Comparison of ENCODE assay signal across 9 mouse cellular contexts in the genomic region with DNA sequence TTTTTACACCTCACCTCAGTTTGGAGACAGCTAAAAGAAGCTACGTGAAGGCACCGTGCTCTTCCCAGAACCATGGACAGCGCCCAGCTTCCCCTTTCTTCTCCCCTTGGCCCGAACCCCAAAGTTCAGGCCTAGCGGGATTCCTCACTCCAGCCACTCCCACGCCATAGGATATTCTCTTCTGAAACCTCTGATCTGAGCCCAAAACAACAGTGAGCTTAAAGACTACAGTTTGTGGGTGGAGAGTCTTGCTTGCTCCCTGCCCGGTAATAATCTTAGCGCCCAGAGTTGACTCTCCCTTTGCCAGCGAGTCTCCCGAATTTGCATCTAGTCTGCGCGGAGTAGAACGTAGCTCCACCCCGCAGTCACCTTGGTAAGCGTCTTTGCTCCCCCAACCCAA. TPM values are rescaled to one million over a fixed set of nuclear protein-coding genes. Genes with fewer than 3 reads are reported as not detected.
DNase-seq lines count a peak whose midpoint lies in the region; ATAC-seq and TF ChIP-seq lines count a peak whose summit lies in the region.
"Had no signal": no experiment of that assay in that cellular context is flagged by ENCODE, and none has a peak within 500 bp of the region (broad histone marks: within the 10 kb centered on the region; RNA-seq: fewer than 3 reads in every experiment).

No protein-coding gene starts in this region.

- intact Hi-C loops in left cerebral cortex, adult 2 months (cut with DNase I), result loop anchor here (1.0 to 10.0 kb wide), 3 partner anchors 8 to 1207 kb away; no protein-coding TSS in a partner anchor

- peaks cover 37% of the 10 kb centered on the region for H3K27me3 ChIP-seq in forebrain, embryonic 16.5 days (replicated peaks; ENCODE audit: control insufficient read depth, insufficient read depth, low read length)
- H3K27me3 ChIP-seq in midbrain, embryonic 11.5 days (ENCODE audit: control insufficient read depth, insufficient read depth, low read length), result peaks cover 45% of the 10 kb centered on the region

- 6% methylated on average over 15 of the region's 15 CpGs for WGBS in forebrain, embryonic 16.5 days
- under 1% methylated on average over 15 of the region's 15 CpGs for WGBS in midbrain, embryonic 11.5 days

- ATAC-seq in forebrain, embryonic 16.5 days, result peak; percentile 19; the same call in 1 of the 2 replicates
- ATAC-seq in midbrain, embryonic 11.5 days (ENCODE audit: low FRiP score), result peak; percentile 6
- ATAC-seq in erythroid progenitor cell, adult 5-6 weeks (replicated peaks; ENCODE audit: low FRiP score, poor library complexity, severe bottlenecking), result no peak

- no peaks in the 10 kb centered on the region for H3K9me3 ChIP-seq in forebrain, embryonic 16.5 days (ENCODE audit: control insufficient read depth, low read length)
- H3K9me3 ChIP-seq in midbrain, embryonic 11.5 days (ENCODE audit: control insufficient read depth, low read length), result no peaks in the 10 kb centered on the region

- DNase-seq in left cerebral cortex, adult 2 months (ENCODE audit: extremely low spot score in 1 of 2, low spot score in 2 of 2), result no peak
- no peak for DNase-seq in left cerebral cortex, adult 18-20 months (ENCODE audit: low spot score in 2 of 2)
- peak; percentile 68 for DNase-seq in brain, embryonic 14.5 days (ENCODE audit: low read depth)
- DNase-seq in midbrain, embryonic 11.5 days (ENCODE audit: low spot score, missing footprints), result peak; percentile 94
- no peak for DNase-seq in frontal cortex, postnatal 14 days (ENCODE audit: low spot score in 2 of 2)
- no peak for DNase-seq in spleen, adult 12 weeks (ENCODE audit: low spot score)

- peak overlapping the region; percentile 40 for H3K4me2 ChIP-seq in forebrain, embryonic 16.5 days (ENCODE audit: low read length)
- H3K4me2 ChIP-seq in midbrain, embryonic 11.5 days, result peak overlapping the region; percentile 52

- H3K27ac ChIP-seq in left cerebral cortex, adult 2 months, result no peak overlapping the region
- peak overlapping the region; percentile 76 for H3K27ac ChIP-seq in forebrain, embryonic 16.5 days (ENCODE audit: low read length)
- H3K27ac ChIP-seq in midbrain, embryonic 11.5 days (ENCODE audit: low read depth, low read length), result peak overlapping the region; percentile 65
- H3K27ac ChIP-seq: macrophage had no signal

- no peak for TF ChIP-seq POLR2A in brain, embryonic 14.5 days (IDR thresholded peaks at IDR 0.05; ENCODE audit: borderline replicate concordance, extremely low read depth, insufficient read depth, insufficient read length, poor library complexity, severe bottlenecking)

- no peak for TF ChIP-seq CTCF in left cerebral cortex, adult 2 months (IDR thresholded peaks at IDR 0.05)
- TF ChIP-seq CTCF in brain, embryonic 14.5 days (IDR thresholded peaks at IDR 0.05; ENCODE audit: borderline replicate concordance, extremely low read depth, insufficient read depth, insufficient read length), result no peak

- no peaks in the 10 kb centered on the region for H3K36me3 ChIP-seq in forebrain, embryonic 16.5 days (ENCODE audit: control insufficient read depth, insufficient read depth)
- no peaks in the 10 kb centered on the region for H3K36me3 ChIP-seq in midbrain, embryonic 11.5 days (ENCODE audit: control insufficient read depth, insufficient read depth, low read length)

- H3K9ac ChIP-seq in forebrain, embryonic 16.5 days (replicated peaks; ENCODE audit: low read depth, low read length), result peak overlapping the region; percentile 19
- peak overlapping the region; percentile 70 for H3K9ac ChIP-seq in midbrain, embryonic 11.5 days (ENCODE audit: low read length)

- no peaks in the 10 kb centered on the region; the same call in 1 of the 2 replicates for H3K4me1 ChIP-seq in forebrain, embryonic 16.5 days (replicated peaks; ENCODE audit: control insufficient read depth, insufficient read depth, low read length)
- H3K4me1 ChIP-seq in midbrain, embryonic 11.5 days (ENCODE audit: control insufficient read depth, insufficient read depth, low read length), result peaks cover 8% of the 10 kb centered on the region

- H3K4me3 ChIP-seq in left cerebral cortex, adult 2 months, result peak overlapping the region; percentile 28
- H3K4me3 ChIP-seq in forebrain, embryonic 16.5 days (replicated peaks; ENCODE audit: low read length), result 0 out of 2 replicates have a peak overlapping the region, but pooled peaks have one; percentile 0
- peak overlapping the region; percentile 28 for H3K4me3 ChIP-seq in midbrain, embryonic 11.5 days (ENCODE audit: low read depth, low read length)

RNA-seq across cellular contexts. Expression of gene Nr2f1, which starts 28.2 kb away (rescaled TPM):
- 100 to 1,000 TPM; 118 to 125 TPM for total RNA-seq in left cerebral cortex, adult 2 months (2021)
- 100 to 1,000 TPM; 113 to 124 TPM for total RNA-seq in left cerebral cortex, adult 18-20 months (2021)
- 465 and 624 TPM in 2 replicates for polyA plus RNA-seq in brain, embryonic 14.5 days (2012; rRNA removed)
- polyA plus RNA-seq in forebrain, embryonic 16.5 days (2015; fragmentation: Nextera tagmentation; extraction: Ambion mirVana), result 70.2 and 71.1 TPM in 2 replicates
- polyA plus RNA-seq in midbrain, embryonic 11.5 days (2014; fragmentation: Nextera tagmentation; extraction: Ambion mirVana), result 69.9 and 82.3 TPM in 2 replicates
- not detected in 2 replicates for total RNA-seq in erythroid progenitor cell, adult 5-6 weeks (2015; ENCODE audit: low replicate concordance)
- total RNA-seq in erythroid progenitor cell, adult 5-6 weeks (2017; ENCODE audit: low replicate concordance), result not detected in 2 replicates
- polyA plus RNA-seq: macrophage had no signal

Comparison
In these comparisons a context has a peak if more than half of its experiments do, and no peak if none do; other contexts are left out.
1. DNase-seq: peak in brain, embryonic 14.5 days (single experiment) and midbrain, embryonic 11.5 days (single experiment); none in left cerebral cortex, adult 2 months (0 of 2), left cerebral cortex, adult 18-20 months (0 of 2), frontal cortex, postnatal 14 days (0 of 2) and spleen, adult 12 weeks (single experiment).
2. RNA of gene Nr2f1, which starts 28.2 kb away (total RNA-seq): 118 to 125 TPM in left cerebral cortex, adult 2 months and 113 to 124 TPM in left cerebral cortex, adult 18-20 months; not detected in erythroid progenitor cell, adult 5-6 weeks; every median in the first group is over 100 times any median in the second.
3. Peak in every context shown above with its lines, with median percentiles within 50 percentile points of each other: H3K4me3 ChIP-seq.